Mouse (Mus musculus): Measurements from ENCODE around the gene Gm17428. TPM values are rescaled to one million over a fixed set of nuclear protein-coding genes. Genes with fewer than 3 reads are reported as not detected.
A peak's percentile ranks its signal among the peaks of the same experiment; 100 is the strongest.

Gm17428 gene
- polyA plus RNA-seq, 1 experiment, result not detected

DNA sequence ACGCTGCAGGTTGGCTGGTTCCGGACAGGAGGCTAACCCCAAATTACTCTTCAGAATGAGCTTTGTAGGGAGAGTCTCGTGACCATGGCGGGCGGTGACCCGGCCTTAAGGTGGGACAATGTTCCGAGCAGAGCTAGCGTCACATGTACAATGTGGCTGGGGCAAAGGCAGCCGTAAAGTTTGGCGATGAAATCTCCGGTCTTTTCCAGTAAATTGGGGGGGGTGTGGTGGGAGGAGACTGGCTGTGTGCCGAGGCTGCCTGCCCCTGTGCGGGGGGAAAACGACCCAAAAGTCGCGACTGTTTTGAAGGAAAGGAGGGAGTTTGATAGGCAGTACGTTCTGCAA lies 39.0 kb downstream of the Gm17428 start:
- Histone ChIP-seq H3K27ac (ENCODE audit: insufficient read depth, low read length) (peak overlapping the region; percentile 71), H3K4me1 (ENCODE audit: control insufficient read depth, insufficient read depth, low read length) (no peaks in the 10 kb centered on the region), H3K4me3 (ENCODE audit: insufficient read depth, low read length) (peak overlapping the region; percentile 97)
- TF ChIP-seq CTCF (IDR thresholded peaks at IDR 0.05; ENCODE audit: borderline replicate concordance, insufficient read depth, low read length), result no peak
- TF ChIP-seq POLR2A (IDR thresholded peaks at IDR 0.05; ENCODE audit: low read depth, low read length), result no peak

DNA sequence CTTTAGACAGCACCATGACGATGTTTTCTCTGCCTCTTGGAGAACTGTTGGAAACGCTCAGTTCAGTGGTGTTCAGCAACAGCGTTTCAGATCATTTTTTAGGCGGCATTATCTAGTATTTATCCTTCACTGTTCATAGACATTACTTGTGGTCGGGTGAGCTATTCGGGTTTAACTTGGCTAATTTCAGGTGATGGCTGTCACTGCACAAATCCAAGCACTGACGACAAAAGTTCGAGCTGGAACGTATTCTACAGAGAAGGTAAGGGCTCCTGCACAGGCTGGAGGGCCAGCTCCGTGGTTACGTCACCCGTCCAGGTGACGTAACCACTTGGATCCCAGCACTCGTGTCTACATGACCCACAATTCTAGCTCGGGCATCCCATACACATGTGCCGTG lies 40.1 kb downstream of the Gm17428 start:
- TF ChIP-seq CTCF (IDR thresholded peaks at IDR 0.05; ENCODE audit: borderline replicate concordance, insufficient read depth, low read length) (no peak), POLR2A (IDR thresholded peaks at IDR 0.05; ENCODE audit: low read depth, low read length) (no peak)
- no peak overlapping the region for H3K27ac ChIP-seq (ENCODE audit: insufficient read depth, low read length)
- no peaks in the 10 kb centered on the region for H3K4me1 ChIP-seq (ENCODE audit: control insufficient read depth, insufficient read depth, low read length)
- no peak overlapping the region for H3K4me3 ChIP-seq (ENCODE audit: insufficient read depth, low read length)

DNA sequence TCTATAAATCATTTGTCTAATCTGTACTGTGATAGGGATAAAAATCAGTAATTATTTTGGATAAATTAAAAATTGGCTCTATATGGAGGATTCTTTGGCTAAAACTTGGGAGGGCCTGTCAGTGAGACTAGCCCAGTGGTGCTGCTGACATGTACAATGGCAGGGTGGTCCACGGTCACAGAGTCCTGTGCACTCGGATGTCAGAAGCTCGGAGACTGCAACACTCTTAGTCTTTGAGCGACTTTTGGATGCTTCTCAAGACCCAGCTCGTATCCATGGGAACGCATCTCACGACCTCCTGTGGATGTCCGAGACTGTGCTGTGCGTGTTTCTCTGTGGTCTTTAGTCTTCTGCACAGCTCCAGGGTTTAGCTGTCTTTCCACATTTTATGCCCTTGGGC lies 43.7 kb downstream of the Gm17428 start:
- no peaks in the 10 kb centered on the region for H3K4me1 ChIP-seq (ENCODE audit: control insufficient read depth, insufficient read depth, low read length)
- H3K4me3 ChIP-seq (ENCODE audit: insufficient read depth, low read length), result no peak overlapping the region
- H3K27ac ChIP-seq (ENCODE audit: insufficient read depth, low read length), result no peak overlapping the region
- no peak for TF ChIP-seq CTCF (IDR thresholded peaks at IDR 0.05; ENCODE audit: borderline replicate concordance, insufficient read depth, low read length)
- no peak for TF ChIP-seq POLR2A (IDR thresholded peaks at IDR 0.05; ENCODE audit: low read depth, low read length)

DNA sequence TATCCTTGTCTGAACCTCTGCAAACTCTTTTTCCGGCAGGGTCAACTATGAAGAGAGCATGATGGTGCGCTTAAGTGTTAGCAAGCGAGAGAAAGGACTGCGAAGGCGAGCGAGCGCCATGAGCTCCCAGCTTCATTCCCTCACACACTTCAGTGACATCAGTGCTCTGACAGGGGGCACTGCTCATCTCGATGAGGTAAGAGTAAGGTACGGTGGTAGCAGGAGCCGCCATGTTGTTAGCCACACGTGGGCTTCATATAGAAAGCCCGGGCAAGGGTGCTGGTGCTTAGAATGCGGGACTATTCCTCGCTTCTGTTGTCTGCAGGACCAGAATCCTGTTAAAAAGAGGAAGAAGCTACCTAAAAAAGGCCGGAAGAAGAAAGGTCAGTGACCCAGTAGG lies 46.3 kb downstream of the Gm17428 start:
- Histone ChIP-seq H3K4me3 (ENCODE audit: insufficient read depth, low read length) (no peak overlapping the region), H3K27ac (ENCODE audit: insufficient read depth, low read length) (no peak overlapping the region), H3K4me1 (ENCODE audit: control insufficient read depth, insufficient read depth, low read length) (no peaks in the 10 kb centered on the region)
- TF ChIP-seq CTCF (IDR thresholded peaks at IDR 0.05; ENCODE audit: borderline replicate concordance, insufficient read depth, low read length) (no peak), POLR2A (IDR thresholded peaks at IDR 0.05; ENCODE audit: low read depth, low read length) (no peak)

DNA sequence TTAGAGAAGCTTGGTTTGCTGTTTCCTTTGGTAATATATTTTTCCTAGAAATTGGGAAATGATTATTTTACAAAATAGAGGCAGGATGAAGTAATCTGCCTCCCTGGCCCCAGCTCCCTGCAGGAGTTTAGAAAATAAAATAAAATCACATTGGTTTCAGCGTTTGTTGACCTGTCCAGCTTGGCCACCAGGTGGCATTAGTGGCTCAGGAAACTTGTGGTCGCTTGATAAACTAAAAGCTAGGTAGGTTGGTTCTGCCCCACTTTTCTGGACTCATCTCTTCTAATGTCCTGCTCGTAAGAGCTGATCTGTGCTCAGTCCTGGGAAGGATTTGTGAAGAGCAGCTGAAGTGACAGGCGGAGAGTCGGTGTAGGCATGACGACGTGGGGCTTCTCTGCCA lies 47.5 kb downstream of the Gm17428 start:
- no peak overlapping the region for H3K27ac ChIP-seq (ENCODE audit: insufficient read depth, low read length)
- no peak overlapping the region for H3K4me3 ChIP-seq (ENCODE audit: insufficient read depth, low read length)
- no peaks in the 10 kb centered on the region for H3K4me1 ChIP-seq (ENCODE audit: control insufficient read depth, insufficient read depth, low read length)
- TF ChIP-seq POLR2A (IDR thresholded peaks at IDR 0.05; ENCODE audit: low read depth, low read length), result no peak
- TF ChIP-seq CTCF (IDR thresholded peaks at IDR 0.05; ENCODE audit: borderline replicate concordance, insufficient read depth, low read length), result peak; percentile 35; the same call in 1 of the 2 replicates

DNA sequence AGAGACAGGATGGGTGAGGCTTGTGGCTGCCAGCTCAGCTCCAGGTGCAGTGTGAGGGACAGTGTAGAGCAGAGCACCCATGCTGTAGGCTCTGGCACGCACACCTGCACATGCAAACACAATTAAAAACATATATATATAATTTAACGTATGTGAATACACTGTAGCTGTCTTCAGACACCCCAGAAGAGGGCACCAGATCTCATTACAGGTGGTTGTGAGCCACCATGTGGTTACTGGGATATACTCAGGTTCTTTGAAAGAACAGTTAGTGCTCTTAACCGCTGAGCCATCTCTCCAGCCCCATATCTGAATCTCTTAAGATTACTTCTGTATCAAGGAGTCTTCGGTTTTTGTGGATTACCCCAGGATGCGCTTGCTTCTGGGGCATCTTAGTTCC lies 48.8 kb downstream of the Gm17428 start:
- Histone ChIP-seq H3K27ac (ENCODE audit: insufficient read depth, low read length) (no peak overlapping the region), H3K4me3 (ENCODE audit: insufficient read depth, low read length) (no peak overlapping the region)
- TF ChIP-seq POLR2A (IDR thresholded peaks at IDR 0.05; ENCODE audit: low read depth, low read length) (no peak), CTCF (IDR thresholded peaks at IDR 0.05; ENCODE audit: borderline replicate concordance, insufficient read depth, low read length) (no peak)

More for the DNA sequence above, 48.8 kb downstream of the Gm17428 start:
- no peaks in the 10 kb centered on the region for H3K4me1 ChIP-seq (ENCODE audit: control insufficient read depth, insufficient read depth, low read length)

Other genes starting within 250 kb of the Gm17428 start
- gene Slc7a8, start 195.0 kb upstream of the Gm17428 start, polyA plus RNA-seq (2011; ENCODE audit: insufficient read length, low read depth, missing spikeins), result 0.47 and 2.0 TPM in 2 replicates
- gene Rnf212b, start 162.8 kb upstream of the Gm17428 start, polyA plus RNA-seq (2011; ENCODE audit: insufficient read length, low read depth, missing spikeins), result not detected in 2 replicates
- 5.4 and 6.9 TPM in 2 replicates for gene Homez, start 106.0 kb upstream of the Gm17428 start, polyA plus RNA-seq (2011; ENCODE audit: insufficient read length, low read depth, missing spikeins)
- gene Ppp1r3e, start 99.4 kb upstream of the Gm17428 start, polyA plus RNA-seq (2011; ENCODE audit: insufficient read length, low read depth, missing spikeins), result 8.4 and 10.9 TPM in 2 replicates
- gene Bcl2l2, start 93.6 kb upstream of the Gm17428 start, polyA plus RNA-seq (2011; ENCODE audit: insufficient read length, low read depth, missing spikeins), result 48.3 and 53.1 TPM in 2 replicates
- gene Gm20521, start 93.5 kb upstream of the Gm17428 start, polyA plus RNA-seq (2011; ENCODE audit: insufficient read length, low read depth, missing spikeins), result not detected in 2 replicates
- gene Pabpn1, start 84.4 kb upstream of the Gm17428 start, polyA plus RNA-seq (2011; ENCODE audit: insufficient read length, low read depth, missing spikeins), result 168 and 172 TPM in 2 replicates
- gene Slc22a17, start 63.8 kb upstream of the Gm17428 start, polyA plus RNA-seq (2011; ENCODE audit: insufficient read length, low read depth, missing spikeins), result 17.7 and 20.9 TPM in 2 replicates
- 17.5 and 26.9 TPM in 2 replicates for gene Efs, start 50.8 kb upstream of the Gm17428 start, polyA plus RNA-seq (2011; ENCODE audit: insufficient read length, low read depth, missing spikeins)
- gene Il25, start 44.2 kb upstream of the Gm17428 start, polyA plus RNA-seq (2011; ENCODE audit: insufficient read length, low read depth, missing spikeins), result not detected in 2 replicates
- gene Cmtm5, start 40.7 kb upstream of the Gm17428 start, polyA plus RNA-seq (2011; ENCODE audit: insufficient read length, low read depth, missing spikeins), result not detected in 2 replicates
- 1.0 TPM in 1 of 2 replicates, not detected in the other for gene Myh6, start 10.0 kb upstream of the Gm17428 start, polyA plus RNA-seq (2011; ENCODE audit: insufficient read length, low read depth, missing spikeins)
- gene Myh7, start 17.7 kb downstream of the Gm17428 start, polyA plus RNA-seq (2011; ENCODE audit: insufficient read length, low read depth, missing spikeins), result not detected in 2 replicates
- 32.8 and 37.7 TPM in 2 replicates for gene Ngdn, start 38.5 kb downstream of the Gm17428 start, polyA plus RNA-seq (2011; ENCODE audit: insufficient read length, low read depth, missing spikeins)
- 1.9 and 3.5 TPM in 2 replicates for gene Zfhx2, start 115.4 kb downstream of the Gm17428 start, polyA plus RNA-seq (2011; ENCODE audit: insufficient read length, low read depth, missing spikeins)
- gene Thtpa, start 117.9 kb downstream of the Gm17428 start, polyA plus RNA-seq (2011; ENCODE audit: insufficient read length, low read depth, missing spikeins), result 13.1 and 17.1 TPM in 2 replicates
- gene Ap1g2, start 129.7 kb downstream of the Gm17428 start, polyA plus RNA-seq (2011; ENCODE audit: insufficient read length, low read depth, missing spikeins), result 6.7 and 10.0 TPM in 2 replicates
- gene Jph4, start 140.0 kb downstream of the Gm17428 start, polyA plus RNA-seq (2011; ENCODE audit: insufficient read length, low read depth, missing spikeins), result 0.73 and 1.6 TPM in 2 replicates
- gene Dhrs2, start 245.1 kb downstream of the Gm17428 start, polyA plus RNA-seq (2011; ENCODE audit: insufficient read length, low read depth, missing spikeins), result not detected in 2 replicates

All from embryonic fibroblast, embryonic 13.5 days (primary cell).